Mouse (Mus musculus): ENCODE measurements at regions not wholly inside any gene's neighbourhood (a gene's known extent, or its start where the extent isn't known, plus 50 kb on each side); places are given as distances from the start of the nearest gene placed in this dataset.
"Not testable (repeated sequence)": the region's sequence is repeated elsewhere in the genome, so short reads cannot be mapped to it uniquely, and the experiment has no call there.

DNA sequence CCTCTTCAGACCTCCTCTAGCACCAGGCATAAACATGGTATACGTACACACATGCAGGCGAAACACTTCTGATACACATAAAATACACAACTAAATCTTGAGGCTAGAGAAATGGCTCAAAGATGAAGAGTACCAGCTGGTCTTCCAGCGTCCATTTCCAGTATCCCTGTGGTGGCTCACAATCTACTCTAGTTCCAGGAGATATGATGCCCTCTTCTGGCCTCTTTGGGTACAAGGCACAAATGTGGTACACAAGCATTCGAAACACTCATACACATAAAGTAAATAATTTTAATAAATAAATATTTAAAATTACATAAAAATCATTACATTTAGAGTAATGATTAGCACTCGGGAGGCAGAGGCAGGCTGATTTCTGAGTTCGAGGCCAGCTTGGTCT is 50.7 kb upstream of the Rabgap1l start:
- no peak for TF ChIP-seq POLR2A (IDR thresholded peaks at IDR 0.05; ENCODE audit: extremely low read depth, insufficient read depth, low read length)
- TF ChIP-seq CTCF (IDR thresholded peaks at IDR 0.05; ENCODE audit: extremely low read depth, insufficient read depth, low read length) = no peak

DNA sequence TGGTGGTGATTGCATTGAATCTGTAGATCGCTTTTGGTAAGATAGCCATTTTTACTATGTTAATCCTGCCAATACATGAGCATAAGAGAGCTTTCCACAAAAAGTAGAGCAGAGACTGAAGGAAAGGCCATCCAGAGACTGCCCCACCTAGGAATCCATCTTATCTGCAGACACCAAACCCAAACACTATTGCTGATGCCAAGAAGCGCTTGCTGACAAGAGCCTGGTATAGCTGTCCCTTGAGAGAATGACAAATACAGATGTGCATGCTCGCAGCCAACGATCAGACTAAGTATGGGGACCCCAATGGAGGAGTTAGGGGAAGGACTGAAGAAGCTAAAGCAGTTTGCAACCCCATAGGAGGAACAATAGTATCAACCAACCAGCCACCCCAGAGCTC is 51.7 kb upstream of the Rabgap1l start:
- H3K4me3 ChIP-seq (ENCODE audit: insufficient read depth, low read length); H3K4me1 ChIP-seq (ENCODE audit: control insufficient read depth, insufficient read depth, low read length); H3K27ac ChIP-seq (ENCODE audit: insufficient read depth, low read length): not testable (repeated sequence)

More for the DNA sequence above, 50.7 kb upstream of the Rabgap1l start:
- H3K4me1 ChIP-seq (ENCODE audit: control insufficient read depth, insufficient read depth, low read length) = no peaks in the 10 kb centered on the region
- no peak overlapping the region for H3K27ac ChIP-seq (ENCODE audit: insufficient read depth, low read length)
- H3K4me3 ChIP-seq (ENCODE audit: insufficient read depth, low read length) = no peak overlapping the region

GRCm38 (mm10) chr1:160850674-160851073 is 55.5 kb upstream of the Rc3h1 start:
- no peak overlapping the region for H3K27ac ChIP-seq (ENCODE audit: insufficient read depth, low read length)
- H3K4me3 ChIP-seq (ENCODE audit: insufficient read depth, low read length) = no peak overlapping the region
- H3K4me1 ChIP-seq (ENCODE audit: control insufficient read depth, insufficient read depth, low read length) = no peaks in the 10 kb centered on the region
- no peak for TF ChIP-seq POLR2A (IDR thresholded peaks at IDR 0.05; ENCODE audit: extremely low read depth, insufficient read depth, low read length)
- TF ChIP-seq CTCF (IDR thresholded peaks at IDR 0.05; ENCODE audit: extremely low read depth, insufficient read depth, low read length) = no peak

- TF ChIP-seq POLR2A (IDR thresholded peaks at IDR 0.05; ENCODE audit: extremely low read depth, insufficient read depth, low read length) (no peak), CTCF (IDR thresholded peaks at IDR 0.05; ENCODE audit: extremely low read depth, insufficient read depth, low read length) (0 out of 2 replicates have a peak, but pooled peaks have one; percentile 11)
- H3K27ac ChIP-seq (ENCODE audit: insufficient read depth, low read length) = no peak overlapping the region
Observed at GRCm38 (mm10) chr1:160854410-160854809, 51.8 kb upstream of the Rc3h1 start.

GRCm38 (mm10) chr1:160855411-160855810 is 50.8 kb upstream of the Rc3h1 start:
- TF ChIP-seq CTCF (IDR thresholded peaks at IDR 0.05; ENCODE audit: extremely low read depth, insufficient read depth, low read length) = no peak
- no peak for TF ChIP-seq POLR2A (IDR thresholded peaks at IDR 0.05; ENCODE audit: extremely low read depth, insufficient read depth, low read length)
- Histone ChIP-seq H3K27ac (ENCODE audit: insufficient read depth, low read length) (no peak overlapping the region), H3K4me1 (ENCODE audit: control insufficient read depth, insufficient read depth, low read length) (no peaks in the 10 kb centered on the region), H3K4me3 (ENCODE audit: insufficient read depth, low read length) (no peak overlapping the region)

More at GRCm38 (mm10) chr1:160854410-160854809, 51.8 kb upstream of the Rc3h1 start:
- Histone ChIP-seq H3K4me3 (ENCODE audit: insufficient read depth, low read length) (no peak overlapping the region), H3K4me1 (ENCODE audit: control insufficient read depth, insufficient read depth, low read length) (no peaks in the 10 kb centered on the region)

DNA sequence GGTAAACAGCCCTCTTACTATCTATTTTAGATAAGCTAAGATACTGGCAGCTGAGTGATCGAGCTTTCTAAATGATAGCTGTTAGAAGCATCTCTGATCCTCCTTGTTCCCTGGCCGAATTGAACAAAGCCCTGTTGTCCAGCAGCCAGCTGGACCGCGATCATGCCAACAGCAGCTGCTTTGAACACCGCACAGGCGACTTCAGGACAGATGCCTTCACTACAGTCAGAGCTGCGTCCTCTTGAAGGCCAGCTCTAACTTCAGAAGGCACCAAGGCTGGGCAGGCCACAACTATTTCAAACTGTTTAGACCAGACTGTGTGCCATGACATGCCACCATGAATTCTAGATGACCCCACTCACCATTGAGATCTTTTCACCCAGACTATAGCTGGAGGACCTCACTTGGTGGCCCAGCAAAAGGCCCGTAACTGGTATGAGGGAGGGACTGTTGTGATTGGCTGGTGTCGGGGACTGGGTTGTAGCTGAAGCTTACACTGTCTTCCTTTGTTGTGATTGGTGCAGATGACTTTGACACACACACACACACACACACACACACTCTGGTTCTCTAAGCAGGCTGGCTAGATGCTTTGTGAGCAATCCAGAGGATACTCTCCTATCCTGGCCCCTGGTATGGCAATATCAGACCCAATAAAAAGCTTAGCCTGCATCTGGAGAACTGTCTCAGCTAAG is 50.1 kb upstream of the Rc3h1 start:
- H3K4me3 ChIP-seq (ENCODE audit: insufficient read depth, low read length) = no peak overlapping the region
- TF ChIP-seq CTCF (IDR thresholded peaks at IDR 0.05; ENCODE audit: extremely low read depth, insufficient read depth, low read length) = no peak
- no peak for TF ChIP-seq POLR2A (IDR thresholded peaks at IDR 0.05; ENCODE audit: extremely low read depth, insufficient read depth, low read length)
- peak overlapping the region; percentile 37; the same call in 1 of the 2 replicates for H3K27ac ChIP-seq (ENCODE audit: insufficient read depth, low read length)

More for the DNA sequence above, 50.1 kb upstream of the Rc3h1 start:
- no peaks in the 10 kb centered on the region for H3K4me1 ChIP-seq (ENCODE audit: control insufficient read depth, insufficient read depth, low read length)

All from cortical plate, adult 2 months (tissue).